Mouse (Mus musculus) embryo, embryonic 10 days (tissue): Measurements from ENCODE around the gene Hoxb13.

Source experiments
- DNase-seq: peaks from one replicate; pipeline ENCODE4 v3.0.0-alpha.2; 2015; ENCODE audit warnings: low spot score

Hoxb13 gene

DNA sequence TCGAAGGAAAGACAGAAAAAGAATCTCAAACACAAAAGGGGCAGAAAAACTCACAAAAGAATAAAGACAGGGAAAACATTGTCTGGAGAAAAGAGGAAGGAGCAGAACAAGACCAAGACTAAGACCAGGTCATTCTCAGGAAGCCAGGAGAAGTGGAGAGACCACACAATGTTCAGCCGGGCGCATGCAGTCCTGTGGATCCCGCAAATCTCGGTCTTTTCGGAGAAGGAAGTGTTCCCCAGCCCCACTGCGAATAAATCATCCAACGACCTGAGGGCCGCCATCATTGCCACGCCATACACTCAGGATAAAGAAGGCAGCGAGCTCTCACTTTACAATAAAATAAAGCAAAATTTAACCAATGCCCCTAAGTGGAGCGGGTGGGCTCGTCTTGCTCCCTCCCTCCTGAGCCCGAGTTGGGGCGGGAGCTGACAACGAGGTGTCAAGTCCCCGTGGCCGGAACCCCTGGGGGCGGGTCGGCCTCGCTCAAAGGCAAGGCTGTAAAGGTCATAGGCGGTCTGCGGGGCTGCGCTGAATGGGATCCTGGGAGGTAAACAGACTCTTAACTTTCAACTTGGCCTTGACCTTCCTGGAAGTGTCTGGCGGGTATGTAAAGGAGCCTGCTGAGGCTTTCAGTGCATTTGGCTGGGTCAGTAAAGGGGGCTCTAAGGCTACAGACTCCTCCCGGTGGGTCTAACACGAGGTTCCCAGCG is 4.2 kb upstream of the Hoxb13 start:
- DNase-seq: peak; percentile 68

DNA sequence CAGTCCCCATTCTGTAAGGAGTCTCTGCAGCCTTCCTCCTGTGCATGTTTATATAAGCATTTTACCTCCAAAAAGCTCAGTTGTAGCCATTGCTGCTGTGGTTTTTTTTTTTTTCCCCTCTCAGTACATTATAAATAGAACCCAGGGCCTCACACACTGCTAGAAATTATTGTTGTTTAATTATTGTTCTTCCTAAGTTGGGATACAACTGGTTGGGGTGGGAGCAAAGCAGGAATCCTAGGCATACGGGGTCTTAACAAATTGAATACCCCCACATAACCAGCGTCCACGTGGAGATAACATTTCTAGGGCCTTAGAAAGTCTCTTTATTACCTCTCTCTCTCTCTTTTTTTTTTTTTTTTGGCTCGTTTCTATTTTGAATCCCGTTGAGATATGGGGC is 3.0 kb upstream of the Hoxb13 start:
- DNase-seq: no peak

DNA sequence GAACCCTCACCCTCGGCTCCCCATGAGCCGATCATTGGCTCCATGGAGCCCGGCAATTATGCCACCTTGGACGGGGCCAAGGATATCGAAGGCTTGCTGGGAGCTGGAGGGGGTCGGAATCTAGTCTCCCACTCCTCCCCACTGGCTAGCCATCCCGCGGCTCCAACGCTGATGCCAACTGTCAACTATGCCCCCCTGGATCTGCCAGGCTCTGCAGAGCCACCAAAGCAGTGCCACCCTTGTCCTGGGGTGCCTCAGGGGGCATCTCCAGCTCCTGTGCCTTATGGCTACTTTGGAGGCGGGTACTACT is 240 bp downstream of the Hoxb13 start:
- DNase-seq: no peak

DNA sequence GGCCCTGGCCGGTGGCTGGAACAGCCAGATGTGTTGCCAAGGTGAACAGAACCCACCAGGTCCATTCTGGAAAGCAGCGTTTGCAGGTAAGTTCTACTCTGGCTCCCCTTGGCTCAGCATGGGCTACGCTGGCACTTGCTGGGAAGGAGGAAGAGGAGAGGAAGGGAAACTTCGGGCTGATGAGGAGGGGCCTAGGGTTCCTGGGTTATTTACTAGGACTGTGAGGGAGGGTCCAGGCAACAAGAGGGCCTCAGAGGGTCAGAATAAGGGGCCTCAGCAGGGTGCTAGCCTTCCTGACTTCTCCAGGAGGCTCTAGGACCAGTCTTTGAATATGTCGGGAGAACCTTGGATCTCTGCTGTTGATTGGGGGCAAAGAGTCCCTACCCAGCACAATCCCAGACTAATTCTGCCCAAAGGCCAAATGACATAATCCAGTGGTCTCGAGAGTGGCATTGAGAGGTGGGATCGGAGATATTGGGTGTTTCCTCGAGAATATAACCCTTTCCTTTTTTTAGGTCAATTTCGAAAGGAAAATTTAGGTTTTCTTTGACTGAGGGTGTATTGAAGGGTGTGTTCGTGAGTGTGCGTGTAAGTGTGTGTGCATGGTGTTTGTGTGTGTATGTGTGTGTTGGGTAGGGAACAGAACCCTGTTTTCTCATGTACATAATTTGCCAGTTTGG is 985 bp downstream of the Hoxb13 start:
- DNase-seq: no peak

DNA sequence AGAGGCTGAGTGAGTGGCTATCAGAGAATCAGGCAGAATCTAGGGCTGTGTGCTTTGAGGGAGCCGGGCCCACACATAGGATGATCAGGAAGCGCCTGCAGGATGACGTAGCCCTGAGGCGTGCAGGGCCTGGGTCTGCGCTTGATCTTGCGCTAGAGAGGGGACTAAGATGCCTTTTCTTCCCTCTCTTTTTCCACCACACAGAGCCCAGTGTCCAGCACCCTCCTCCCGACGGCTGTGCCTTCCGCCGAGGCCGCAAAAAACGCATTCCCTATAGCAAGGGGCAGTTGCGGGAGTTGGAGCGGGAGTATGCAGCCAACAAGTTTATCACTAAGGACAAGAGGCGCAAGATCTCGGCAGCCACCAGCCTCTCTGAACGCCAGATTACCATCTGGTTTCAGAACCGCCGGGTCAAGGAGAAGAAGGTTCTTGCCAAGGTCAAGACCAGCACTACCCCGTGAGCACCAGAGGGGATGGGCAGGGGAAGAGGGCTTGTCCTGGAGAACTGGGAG is 1.7 kb downstream of the Hoxb13 start:
- DNase-seq: no peak

DNA sequence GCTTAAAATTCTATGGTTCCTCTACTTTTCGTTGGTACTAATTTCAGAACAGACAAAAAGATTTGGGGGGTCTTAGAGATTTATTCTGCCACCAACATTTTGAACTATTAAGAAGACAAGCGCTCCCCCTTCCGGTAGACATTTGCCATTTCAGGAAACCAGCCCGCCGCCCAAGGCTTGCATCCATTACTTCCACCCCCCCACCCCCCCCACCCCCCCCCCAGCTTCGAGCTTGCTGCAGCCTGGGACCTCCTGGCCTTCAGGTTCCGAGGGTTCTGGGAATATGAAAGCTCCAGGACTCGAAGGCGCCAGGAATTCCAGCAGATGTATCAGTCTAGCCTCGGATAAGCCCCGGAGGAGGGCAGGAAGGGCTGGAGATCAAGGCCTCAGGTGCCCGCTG is 4.5 kb downstream of the Hoxb13 start:
- no peak for DNase-seq

DNA sequence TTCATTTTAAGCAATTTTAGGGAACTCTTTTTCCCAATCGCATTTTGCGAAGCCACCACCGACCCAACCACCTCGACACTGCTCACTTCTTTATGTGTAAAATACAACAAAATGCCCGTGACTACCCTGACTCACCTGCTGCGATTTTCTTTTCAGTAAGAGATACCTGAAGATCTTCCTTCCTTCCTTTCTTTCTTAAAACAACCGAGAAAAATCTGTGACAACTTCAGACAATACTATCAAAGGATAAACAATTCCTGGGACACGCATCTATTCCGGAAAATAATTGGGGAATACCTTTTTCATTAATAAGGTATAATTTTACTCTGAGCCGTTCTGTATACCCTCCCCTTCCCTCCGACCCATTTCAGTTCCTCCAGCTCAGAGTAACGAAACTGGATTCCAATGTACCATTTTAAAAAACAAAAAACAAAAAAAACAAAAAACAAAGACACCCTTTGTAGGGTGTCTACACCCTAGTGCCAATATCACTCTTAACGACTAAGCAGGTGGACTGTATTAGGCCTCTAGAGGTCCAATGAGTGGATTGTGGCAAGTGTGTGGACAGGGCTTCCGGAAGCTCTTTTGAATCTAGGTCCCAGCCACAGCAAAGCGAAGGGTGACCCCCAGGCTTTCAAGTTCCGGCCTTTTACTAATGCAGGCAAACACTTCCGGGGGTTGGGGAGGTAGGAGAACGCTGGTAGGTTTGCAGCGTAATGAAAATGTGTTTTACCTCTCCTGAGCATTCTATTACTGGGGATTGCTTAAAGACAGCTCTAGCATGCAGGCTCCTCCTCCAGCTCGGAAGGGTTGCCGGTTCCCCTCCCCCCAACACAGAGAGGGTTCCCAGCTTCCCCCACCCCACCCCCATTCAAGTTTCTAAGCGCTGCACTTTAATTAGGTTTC is 5.3 kb downstream of the Hoxb13 start:
- DNase-seq: no peak

DNA sequence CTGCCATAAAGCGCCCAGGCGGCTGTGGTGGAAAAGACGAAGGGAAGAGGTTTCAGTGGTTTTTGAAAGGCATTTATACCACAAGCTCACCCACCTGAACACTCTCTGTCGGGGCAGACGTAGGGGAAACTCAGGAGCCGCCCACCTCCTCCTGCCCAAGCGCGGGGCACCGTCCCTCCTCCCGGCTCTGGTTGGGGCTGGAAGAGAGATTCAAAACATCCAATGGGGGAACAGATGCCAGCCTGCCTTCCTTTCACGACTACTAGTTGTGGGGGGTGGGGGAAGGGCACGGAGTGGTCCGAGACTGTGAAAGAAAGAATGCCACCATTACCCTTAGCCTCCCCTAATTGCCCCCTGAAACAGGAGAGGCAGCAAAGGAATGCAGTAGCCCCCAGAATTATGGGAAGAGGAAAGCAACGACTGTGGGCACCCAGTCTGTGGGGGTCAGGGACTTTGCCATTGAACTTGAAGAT is 6.1 kb downstream of the Hoxb13 start:
- no peak for DNase-seq

DNA sequence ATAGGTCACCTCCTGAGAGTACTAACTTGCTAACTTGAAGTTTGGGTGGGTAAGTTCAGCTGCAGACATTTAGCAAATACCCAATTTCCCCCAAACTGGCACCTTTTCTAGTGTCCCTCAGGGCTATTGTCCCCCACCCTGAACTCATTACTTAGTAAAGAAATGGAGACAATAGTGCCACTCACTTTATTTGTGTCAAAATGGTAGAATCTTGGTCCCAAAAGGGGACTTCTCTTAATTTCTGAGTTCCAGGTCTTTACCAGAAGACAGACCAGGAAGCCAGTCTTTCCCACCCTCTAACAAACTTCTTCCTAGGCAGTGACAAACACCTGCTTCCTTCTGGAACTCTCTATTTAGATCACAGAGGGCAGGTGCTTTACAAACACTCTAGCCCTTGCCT is 7.6 kb downstream of the Hoxb13 start:
- DNase-seq: no peak

DNA sequence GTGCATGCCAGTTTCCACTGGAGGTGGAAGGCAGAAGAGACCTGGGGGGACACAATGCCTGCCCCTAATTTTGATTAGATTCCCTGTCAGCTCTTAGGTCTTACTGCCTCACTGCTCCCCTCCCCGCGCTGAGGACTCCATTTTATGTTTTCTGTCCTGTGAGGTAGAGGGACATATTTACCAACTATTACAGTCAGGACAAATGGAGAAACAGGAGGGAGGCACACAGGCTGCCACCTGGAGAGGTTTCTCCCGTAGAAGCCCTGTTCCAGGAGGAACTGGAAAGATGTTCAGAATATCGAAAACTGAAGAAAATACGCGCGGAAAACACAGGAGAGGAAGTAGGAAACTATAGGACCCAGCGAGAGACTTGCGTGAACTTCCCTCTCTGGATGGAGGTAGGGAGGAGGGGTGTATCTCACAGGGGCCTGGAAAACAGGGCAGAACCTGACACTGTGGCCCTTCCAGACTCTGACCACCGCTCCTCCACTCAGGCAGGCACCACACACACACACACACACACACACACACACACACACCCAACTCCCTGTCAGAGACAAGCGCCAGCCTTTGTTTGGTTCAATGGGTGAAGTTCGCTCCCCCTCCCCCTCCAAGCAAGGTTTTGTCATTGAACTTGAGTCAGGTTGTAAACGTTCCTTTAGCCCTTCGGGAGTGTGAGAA is 8.4 kb downstream of the Hoxb13 start:
- no peak for DNase-seq

DNA sequence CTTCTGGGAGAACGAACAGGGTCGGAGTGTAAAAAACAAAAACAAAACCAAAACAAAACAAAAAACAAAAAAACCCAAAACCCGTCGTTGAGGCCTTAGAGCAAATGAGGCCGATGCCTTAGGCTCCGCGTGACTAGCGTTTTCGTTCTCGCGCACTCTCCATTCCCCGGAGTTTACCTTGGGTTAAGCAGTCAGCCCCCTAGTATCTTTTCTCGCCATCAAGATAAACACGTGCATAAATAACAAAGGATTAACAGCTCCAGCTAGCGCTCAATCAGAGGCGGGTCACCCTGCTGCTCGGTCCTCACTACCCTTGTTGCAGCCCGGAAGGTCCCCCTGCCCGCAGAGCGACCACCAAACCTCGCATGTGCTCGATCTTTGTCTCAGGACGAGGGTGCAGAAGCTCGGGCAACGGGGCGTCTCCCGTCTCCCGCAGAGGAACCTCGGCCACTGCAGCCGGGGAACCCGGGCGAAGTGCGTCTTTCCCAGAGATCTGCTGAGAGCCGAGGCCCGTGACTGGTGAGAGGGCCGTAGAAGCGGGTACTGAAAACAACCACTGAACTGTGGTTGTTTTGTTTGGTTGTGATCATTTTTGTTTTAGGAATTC is 9.2 kb downstream of the Hoxb13 start:
- no peak for DNase-seq

DNA sequence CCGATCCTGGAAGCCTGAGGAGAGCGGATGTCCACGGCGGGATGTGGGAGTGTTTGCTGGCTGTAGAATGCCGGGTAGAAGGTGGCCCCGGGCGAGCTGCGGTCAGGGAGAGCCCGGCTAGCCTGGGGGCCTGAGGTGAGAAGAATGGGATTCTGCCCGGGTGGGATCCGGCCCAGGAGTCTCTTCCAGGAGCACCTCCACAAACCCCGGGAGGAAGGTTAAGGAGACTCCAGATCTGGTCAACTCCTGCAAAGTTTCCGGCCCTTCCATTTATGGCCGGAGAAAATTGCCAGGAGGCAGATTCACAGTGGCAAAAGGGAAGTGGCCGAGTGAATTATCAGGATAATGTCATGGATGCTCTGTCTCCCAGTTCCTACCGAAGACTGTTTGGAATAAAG is 9.7 kb downstream of the Hoxb13 start:
- no peak for DNase-seq

DNA sequence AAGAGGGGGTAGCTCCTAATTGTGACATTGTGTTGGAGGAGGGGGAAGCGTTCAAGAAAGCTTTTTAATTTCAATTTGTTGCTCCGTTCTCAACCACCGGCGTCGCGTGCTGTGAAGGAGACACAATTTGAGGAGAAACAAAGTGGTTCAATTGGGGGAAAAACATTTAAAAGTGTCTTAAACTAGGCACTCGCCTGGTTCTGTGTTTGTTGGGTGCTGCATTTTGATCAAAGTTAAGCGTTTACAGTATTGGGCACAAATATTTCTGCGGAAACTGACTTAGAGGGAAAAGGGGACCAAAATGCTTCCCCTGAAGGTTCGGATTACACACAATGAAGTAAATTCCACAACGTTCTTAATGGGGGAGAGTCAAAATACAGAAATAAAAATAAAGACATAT is 10.2 kb downstream of the Hoxb13 start:
- no peak for DNase-seq

DNA sequence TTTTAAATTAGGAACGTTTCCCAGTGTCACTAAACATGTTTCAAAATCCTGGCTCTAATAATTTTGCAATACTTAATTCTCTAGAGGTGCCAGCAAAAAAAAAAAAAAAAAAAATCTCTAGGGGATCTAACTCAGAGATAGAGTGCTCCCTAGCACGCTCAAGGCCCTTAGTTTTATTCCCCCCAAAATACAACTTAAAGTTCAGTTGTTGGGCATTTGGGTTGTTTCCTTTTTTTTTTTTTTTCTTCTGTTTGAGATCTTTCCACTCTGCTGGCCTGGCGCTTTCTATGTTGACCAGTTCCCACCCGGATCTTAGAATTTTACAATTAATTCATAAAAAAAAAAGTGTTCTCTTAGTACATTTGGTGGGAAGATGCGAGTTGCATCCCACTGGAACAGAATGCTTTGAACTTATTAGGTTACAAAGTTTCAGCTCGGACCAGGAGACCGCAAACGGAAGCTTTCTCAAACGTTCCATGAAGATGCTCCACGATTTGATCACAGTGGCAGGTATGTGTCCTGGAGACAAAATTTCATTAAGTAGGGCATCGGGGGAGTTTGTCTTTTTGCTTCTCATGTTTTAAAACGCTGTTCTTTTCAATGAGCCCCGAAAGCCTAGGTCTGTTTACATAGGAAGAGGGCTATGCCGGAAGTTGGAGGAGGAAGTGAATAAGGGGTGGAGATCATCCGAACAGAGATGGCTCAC is 11.5 kb downstream of the Hoxb13 start:
- DNase-seq: no peak

DNA sequence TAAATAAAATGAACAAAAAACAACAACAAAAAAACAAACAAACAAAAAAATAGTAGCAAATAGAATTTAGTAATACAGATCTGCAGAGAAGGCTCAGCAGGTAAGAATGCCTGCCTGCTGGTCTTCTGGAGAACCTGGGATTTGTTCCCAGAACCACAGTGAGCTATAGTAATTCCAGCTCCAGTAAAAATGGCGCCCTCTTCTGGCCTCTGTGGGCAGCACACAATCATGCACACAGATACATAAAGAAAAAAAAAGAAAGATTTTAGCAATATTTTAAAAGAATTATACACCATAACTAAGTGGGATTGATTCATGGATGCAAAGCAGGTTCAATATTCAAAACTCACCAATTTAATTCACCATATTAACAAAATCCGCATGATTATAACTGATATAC is 29.7 kb downstream of the Hoxb13 start:
- DNase-seq: no peak

DNA sequence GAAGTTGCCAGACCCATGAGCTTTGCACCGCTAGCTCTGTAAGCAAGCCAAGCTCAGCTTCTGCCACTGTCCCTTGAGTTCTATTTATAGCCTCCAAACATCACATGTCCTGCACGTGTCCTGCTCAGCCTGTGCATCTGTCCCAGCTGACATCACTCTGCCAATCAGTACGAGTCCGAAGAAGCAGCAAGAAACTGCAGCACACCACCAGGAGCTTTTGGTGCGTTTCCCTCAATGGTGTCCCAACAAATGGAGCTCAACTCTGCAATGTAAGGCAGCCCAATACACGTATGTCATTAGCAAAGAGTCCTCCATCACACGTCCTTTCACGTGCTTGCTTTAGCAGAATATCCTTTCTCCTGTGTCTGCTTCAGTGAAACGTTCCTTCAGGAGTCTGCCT is 33.6 kb downstream of the Hoxb13 start:
- no peak for DNase-seq

DNA sequence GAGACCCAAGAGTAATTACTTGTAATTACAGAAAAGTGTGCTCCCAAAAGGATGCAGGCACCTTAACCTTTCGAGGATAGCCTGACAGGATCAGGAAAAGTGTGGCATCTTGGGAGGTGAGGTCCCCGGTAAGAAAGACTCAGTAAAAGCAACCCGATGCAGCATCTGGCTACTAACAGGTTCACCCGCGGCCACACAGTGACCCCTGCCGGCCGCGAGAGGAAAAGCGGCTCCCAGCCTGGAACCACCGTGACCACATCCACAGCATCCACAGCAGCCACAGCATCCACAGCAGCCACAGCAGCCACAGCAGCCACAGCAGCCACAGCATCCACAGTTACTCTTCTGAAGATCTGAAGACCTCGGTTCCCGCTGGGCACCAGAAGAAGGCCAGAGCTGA is 40.8 kb downstream of the Hoxb13 start:
- peak; percentile 59 for DNase-seq

DNA sequence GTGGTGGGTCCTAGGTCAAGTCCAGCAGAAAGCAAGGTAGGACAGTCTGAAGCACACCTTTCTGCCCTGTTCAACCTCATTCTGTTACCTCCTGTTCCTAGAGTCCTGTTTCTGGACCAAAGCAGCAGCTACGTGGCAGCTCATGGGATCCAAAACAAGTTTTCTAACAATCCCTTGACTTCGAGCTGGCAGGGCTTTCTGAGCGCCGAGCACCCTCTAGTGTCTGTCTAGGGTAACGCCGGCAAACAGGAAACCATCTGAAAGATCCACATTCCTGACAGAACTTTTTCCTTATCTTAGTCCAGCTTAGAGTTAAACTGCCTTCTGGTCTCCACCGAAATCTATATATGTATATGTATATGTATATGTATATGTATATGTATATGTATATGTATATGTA is 46.1 kb downstream of the Hoxb13 start:
- DNase-seq: peak; percentile 76
